Mouse (Mus musculus): ENCODE results near the gene Sspo.

DNA sequence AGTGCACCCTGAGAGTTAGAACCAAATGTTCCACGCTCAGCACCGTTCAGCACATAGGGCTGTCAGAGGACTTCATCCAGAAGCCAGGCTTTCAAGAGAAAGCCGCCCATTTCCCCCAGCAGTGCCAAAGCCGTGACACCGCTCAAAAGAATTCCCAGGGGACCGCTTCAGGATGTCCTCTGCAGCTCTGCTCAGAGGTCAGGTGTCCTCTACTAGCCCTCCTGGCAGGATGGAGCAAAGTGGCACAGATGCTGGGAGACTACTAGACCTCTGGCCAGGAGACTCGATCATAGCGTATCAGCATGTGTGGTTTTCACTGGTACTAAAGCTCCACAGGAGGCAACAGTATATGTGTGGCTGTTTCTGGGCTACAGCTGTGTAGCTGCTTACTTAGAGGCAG lies 86.9 kb downstream of the Sspo start:
- TF ChIP-seq CTCF (IDR thresholded peaks at IDR 0.05; ENCODE audit: control insufficient read depth, insufficient read depth, insufficient read length), result no peak
- TF ChIP-seq CEBPB (IDR thresholded peaks at IDR 0.05; ENCODE audit: low read depth), result no peak

All from C2C12 (cell line).